Mouse (Mus musculus): ENCODE measurements around the gene Cbx5. TPM values are rescaled to one million over a fixed set of nuclear protein-coding genes. Genes with fewer than 3 reads are reported as not detected.

Gene Cbx5
- polyA plus RNA-seq, 1 experiment: 0.95 TPM

DNA sequence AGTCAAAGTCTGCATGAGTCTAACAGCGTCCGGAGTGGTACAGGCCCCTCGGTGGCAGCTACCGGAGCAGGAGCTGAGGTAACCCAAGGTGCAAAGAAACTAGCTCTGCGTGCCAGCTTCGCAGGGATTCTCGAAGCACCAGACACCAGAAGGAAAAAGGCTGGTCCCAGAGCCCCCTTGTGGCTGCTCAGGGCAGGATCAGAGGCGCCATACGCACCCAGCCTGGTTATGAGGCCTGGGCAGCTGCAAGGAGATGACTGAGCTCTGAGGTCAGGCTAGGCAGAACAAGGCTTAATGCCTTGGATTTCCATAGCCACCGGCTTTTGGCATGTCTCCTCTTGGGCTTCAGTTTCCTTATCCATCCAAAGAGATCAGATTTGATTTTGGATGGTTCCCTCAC lies 67.1 kb downstream of the Cbx5 start:
- TF ChIP-seq GATA1 (IDR thresholded peaks at IDR 0.05; ENCODE audit: low read length) (no peak), TAL1 (IDR thresholded peaks at IDR 0.05; ENCODE audit: low read length) (no peak)
- H3K36me3 ChIP-seq (ENCODE audit: control insufficient read depth): no peaks in the 10 kb centered on the region
- peaks cover 100% of the 10 kb centered on the region for H3K27me3 ChIP-seq (ENCODE audit: control insufficient read depth)
- peaks cover 17% of the 10 kb centered on the region for H3K4me1 ChIP-seq (ENCODE audit: control insufficient read depth)
- H3K9me3 ChIP-seq (ENCODE audit: control insufficient read depth, low read length): peaks cover 10% of the 10 kb centered on the region
- H3K4me3 ChIP-seq (replicated peaks): no peak overlapping the region

DNA sequence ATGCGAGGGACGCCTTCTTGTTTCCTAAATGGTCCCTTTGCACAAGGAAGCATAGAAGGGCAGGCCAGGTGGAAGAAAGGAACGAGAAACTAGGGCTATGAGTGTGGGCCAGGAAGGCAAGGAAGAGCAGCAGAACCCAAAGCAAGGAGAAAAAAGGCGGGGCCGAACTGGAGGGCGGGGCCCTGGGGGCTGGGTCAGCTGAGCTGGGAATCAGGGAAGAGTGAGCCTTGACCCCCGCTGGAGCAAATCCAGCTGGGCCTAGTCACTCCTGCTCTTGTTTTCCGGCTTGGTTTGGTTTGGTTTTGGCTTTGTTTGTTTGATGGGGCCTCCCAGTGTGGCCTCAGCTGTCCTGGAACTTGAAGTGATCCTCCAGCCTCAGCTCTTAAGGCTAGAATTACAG lies 68.3 kb downstream of the Cbx5 start:
- TF ChIP-seq GATA1 (IDR thresholded peaks at IDR 0.05; ENCODE audit: low read length) (no peak), TAL1 (IDR thresholded peaks at IDR 0.05; ENCODE audit: low read length) (no peak)
- Histone ChIP-seq H3K9me3 (ENCODE audit: control insufficient read depth, low read length) (peaks cover 10% of the 10 kb centered on the region), H3K36me3 (ENCODE audit: control insufficient read depth) (no peaks in the 10 kb centered on the region), H3K4me3 (replicated peaks) (no peak overlapping the region), H3K4me1 (ENCODE audit: control insufficient read depth) (peaks cover 15% of the 10 kb centered on the region), H3K27me3 (ENCODE audit: control insufficient read depth) (peaks cover 100% of the 10 kb centered on the region)

DNA sequence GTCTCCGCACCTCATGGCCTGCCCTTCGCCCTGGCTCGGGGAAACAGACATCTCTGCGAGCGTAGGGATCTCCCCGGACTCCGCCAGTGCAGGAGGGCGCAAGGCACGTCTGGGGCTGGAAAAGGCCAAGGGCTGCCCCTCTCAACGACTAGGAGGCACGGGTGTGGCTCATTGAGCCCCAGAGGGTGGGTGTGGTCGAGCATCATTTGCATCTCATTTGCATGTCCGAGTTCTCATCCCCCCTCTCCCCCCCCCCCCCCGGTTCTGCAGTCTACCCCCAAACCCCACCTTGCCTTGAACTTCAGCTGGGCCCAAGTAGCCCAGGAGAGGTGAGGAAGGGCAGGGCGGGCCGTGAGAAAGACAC lies 69.3 kb downstream of the Cbx5 start:
- H3K4me1 ChIP-seq (ENCODE audit: control insufficient read depth): peaks cover 18% of the 10 kb centered on the region
- peaks cover 10% of the 10 kb centered on the region for H3K9me3 ChIP-seq (ENCODE audit: control insufficient read depth, low read length)

DNA sequence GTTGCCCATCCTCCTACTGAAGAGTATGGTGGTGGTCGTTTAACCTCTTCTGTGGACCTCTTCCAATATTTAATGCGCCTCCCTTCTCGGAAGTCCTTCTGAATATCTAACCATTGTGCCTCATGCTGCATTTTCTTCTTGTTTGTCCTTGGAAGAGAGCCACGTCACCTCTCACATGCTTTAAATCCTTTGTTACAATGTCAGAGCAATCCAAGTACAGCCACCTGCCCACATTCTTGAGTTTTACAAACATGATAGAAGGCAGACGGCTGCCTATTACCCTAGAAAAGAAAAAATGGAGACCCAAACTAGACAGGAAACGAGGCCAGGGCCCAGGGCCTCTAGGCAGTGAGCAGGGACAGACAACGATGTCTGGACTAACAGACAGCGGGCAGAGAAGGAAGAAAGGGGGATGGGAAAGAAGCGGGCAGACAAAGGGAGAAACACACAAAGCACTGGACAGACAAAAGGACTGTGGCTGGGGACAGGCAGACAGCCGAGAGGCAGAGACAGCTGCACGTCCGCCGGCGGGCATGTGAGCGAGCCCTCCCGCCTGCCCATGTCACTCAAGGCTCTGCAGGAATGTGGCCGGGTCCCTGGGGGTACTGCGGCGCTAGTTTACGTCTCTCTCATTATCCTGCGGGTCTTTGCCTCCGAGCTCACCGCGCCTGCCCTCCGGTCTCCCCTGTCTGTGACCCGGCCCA lies 69.9 kb downstream of the Cbx5 start:
- H3K27me3 ChIP-seq (ENCODE audit: control insufficient read depth): peaks cover 94% of the 10 kb centered on the region
- H3K9me3 ChIP-seq (ENCODE audit: control insufficient read depth, low read length): peaks cover 10% of the 10 kb centered on the region
- peaks cover 23% of the 10 kb centered on the region for H3K4me1 ChIP-seq (ENCODE audit: control insufficient read depth)
- H3K36me3 ChIP-seq (ENCODE audit: control insufficient read depth): no peaks in the 10 kb centered on the region
- H3K4me3 ChIP-seq (replicated peaks): no peak overlapping the region
- TF ChIP-seq TAL1 (IDR thresholded peaks at IDR 0.05; ENCODE audit: low read length): no peak
- no peak for TF ChIP-seq GATA1 (IDR thresholded peaks at IDR 0.05; ENCODE audit: low read length)

More for the DNA sequence above, 69.3 kb downstream of the Cbx5 start:
- TF ChIP-seq GATA1 (IDR thresholded peaks at IDR 0.05; ENCODE audit: low read length) (no peak), TAL1 (IDR thresholded peaks at IDR 0.05; ENCODE audit: low read length) (no peak)
- H3K4me3 ChIP-seq (replicated peaks): no peak overlapping the region
- H3K27me3 ChIP-seq (ENCODE audit: control insufficient read depth): peaks cover 99% of the 10 kb centered on the region
- H3K36me3 ChIP-seq (ENCODE audit: control insufficient read depth): no peaks in the 10 kb centered on the region

DNA sequence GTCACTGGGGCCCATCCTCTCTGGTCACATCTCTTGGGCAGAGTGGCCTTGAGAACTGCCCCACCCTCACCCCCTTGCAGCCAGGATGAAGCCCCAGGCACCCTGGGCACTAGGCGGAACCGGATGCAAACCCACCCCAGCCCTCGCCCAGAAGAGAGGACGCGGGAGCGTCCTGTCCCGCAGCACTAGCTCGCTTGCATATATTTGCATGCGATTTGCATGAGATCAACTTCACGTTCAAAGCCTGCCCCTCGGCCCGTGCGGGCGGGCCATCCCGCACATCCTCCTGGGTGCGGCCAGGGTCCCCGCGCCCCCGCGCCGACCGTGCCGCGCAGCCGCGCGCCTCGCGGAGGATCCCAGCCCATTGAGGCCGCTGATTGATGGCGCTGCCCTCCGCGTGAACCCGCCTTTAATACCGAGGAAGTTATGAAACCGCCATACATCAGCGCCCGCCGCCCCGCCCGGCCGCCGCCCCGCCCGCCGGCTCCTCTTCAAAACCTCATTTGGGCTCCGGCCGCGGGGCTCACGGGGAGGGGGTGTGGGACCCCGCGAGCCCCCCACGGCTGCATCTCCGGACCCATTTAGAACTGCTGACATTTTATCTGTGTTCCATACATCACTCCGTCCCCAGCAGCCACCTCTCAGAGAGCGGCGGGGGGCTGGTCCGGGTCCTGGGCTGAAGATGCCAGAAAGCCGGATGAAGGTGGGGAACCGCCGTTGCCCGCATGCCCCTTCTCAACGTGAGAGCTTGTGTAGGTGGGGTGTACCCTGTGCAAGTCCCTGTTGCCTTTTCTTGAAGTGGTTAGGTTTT lies 70.6 kb downstream of the Cbx5 start:
- peaks cover 10% of the 10 kb centered on the region for H3K9me3 ChIP-seq (ENCODE audit: control insufficient read depth, low read length)
- H3K27me3 ChIP-seq (ENCODE audit: control insufficient read depth): peaks cover 86% of the 10 kb centered on the region
- peaks cover 25% of the 10 kb centered on the region for H3K4me1 ChIP-seq (ENCODE audit: control insufficient read depth)
- H3K36me3 ChIP-seq (ENCODE audit: control insufficient read depth): no peaks in the 10 kb centered on the region
- TF ChIP-seq GATA1 (IDR thresholded peaks at IDR 0.05; ENCODE audit: low read length) (no peak), TAL1 (IDR thresholded peaks at IDR 0.05; ENCODE audit: low read length) (no peak)
- peak overlapping the region; percentile 44 for H3K4me3 ChIP-seq (replicated peaks)

DNA sequence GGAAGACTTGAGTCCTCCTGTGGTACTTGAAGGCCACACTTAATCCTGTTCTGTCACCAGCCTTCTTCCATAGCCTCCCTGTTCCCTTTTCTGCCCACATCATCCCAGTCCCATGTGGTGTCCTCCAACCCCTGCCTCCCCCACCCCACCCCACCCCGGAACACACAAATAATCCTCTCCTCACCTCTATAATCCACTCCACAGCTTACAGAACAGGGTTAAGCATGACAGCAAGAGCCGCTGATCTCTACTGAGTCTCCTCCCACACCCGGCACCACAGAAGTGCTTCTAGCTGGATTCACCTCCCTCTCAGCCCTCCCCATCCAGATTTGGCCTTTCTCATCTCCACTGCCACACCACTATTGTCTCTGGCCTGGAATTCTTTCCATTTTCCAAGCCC lies 71.8 kb downstream of the Cbx5 start:
- Histone ChIP-seq H3K4me1 (ENCODE audit: control insufficient read depth) (peaks cover 35% of the 10 kb centered on the region), H3K9me3 (ENCODE audit: control insufficient read depth, low read length) (peaks cover 10% of the 10 kb centered on the region), H3K36me3 (ENCODE audit: control insufficient read depth) (no peaks in the 10 kb centered on the region), H3K27me3 (ENCODE audit: control insufficient read depth) (peaks cover 74% of the 10 kb centered on the region), H3K4me3 (replicated peaks) (no peak overlapping the region)
- TF ChIP-seq GATA1 (IDR thresholded peaks at IDR 0.05; ENCODE audit: low read length) (no peak), TAL1 (IDR thresholded peaks at IDR 0.05; ENCODE audit: low read length) (no peak)

DNA sequence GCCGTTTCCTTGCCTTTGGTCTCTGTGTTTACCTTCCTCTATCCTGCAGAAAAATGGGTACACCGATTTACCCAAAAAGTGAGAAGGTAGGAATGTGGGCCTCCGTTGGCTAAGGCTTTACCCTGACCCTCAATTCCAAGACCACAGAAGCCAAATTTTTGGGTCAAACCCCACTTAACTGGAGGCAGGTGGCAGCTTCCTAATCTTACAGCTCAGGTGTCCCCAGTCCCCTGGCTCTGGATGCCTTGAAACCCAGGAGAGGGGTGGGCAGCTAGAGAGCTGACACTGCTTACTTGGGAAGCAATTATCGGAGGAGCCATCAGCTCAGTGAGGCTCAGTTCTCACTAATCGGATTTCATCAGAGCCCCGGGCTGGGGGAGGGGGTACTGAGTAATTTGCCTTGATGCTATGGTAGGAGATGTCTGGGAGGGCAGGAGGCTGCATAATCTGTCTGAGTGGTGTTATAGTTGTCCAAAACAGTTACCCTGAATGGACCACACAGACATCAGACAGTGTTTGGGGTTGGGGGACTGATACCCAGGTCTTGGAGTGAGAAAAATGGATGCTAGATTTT lies 72.5 kb downstream of the Cbx5 start, which contains the start of gene Smug1:
TSS of gene Smug1 (minus strand) at position 51 of the 574 bp plus-strand sequence.
- Histone ChIP-seq H3K4me1 (ENCODE audit: control insufficient read depth) (peaks cover 39% of the 10 kb centered on the region), H3K36me3 (ENCODE audit: control insufficient read depth) (no peaks in the 10 kb centered on the region), H3K4me3 (replicated peaks) (no peak within 1 kb of the TSS), H3K27me3 (ENCODE audit: control insufficient read depth) (peaks cover 68% of the 10 kb centered on the region), H3K9me3 (ENCODE audit: control insufficient read depth, low read length) (peaks cover 10% of the 10 kb centered on the region)
- TF ChIP-seq GATA1 (IDR thresholded peaks at IDR 0.05; ENCODE audit: low read length) (no peak), TAL1 (IDR thresholded peaks at IDR 0.05; ENCODE audit: low read length) (no peak)

DNA sequence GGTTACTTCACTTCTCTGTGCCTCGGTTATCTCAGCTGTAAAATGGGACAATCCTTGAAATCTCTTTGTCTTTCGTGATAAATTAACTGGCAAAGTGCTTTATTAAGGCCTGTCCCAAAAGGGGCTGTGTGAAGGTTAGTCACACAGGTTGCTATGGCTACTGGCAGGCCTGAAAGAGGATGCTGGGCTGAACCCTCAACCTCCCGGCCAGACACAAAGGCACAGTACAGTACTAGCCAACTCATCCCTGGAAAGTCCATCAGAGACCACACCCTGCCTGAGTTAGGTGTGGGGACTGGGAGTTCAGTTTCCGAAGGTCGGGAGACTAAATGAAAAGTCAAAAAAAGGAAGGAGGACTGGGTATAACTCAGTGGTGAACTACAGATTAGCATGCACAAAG lies 73.7 kb downstream of the Cbx5 start:
- Histone ChIP-seq H3K36me3 (ENCODE audit: control insufficient read depth) (no peaks in the 10 kb centered on the region), H3K4me3 (replicated peaks) (no peak overlapping the region), H3K9me3 (ENCODE audit: control insufficient read depth, low read length) (peaks cover 10% of the 10 kb centered on the region), H3K4me1 (ENCODE audit: control insufficient read depth) (peaks cover 43% of the 10 kb centered on the region), H3K27me3 (ENCODE audit: control insufficient read depth) (peaks cover 55% of the 10 kb centered on the region)
- no peak for TF ChIP-seq TAL1 (IDR thresholded peaks at IDR 0.05; ENCODE audit: low read length)

DNA sequence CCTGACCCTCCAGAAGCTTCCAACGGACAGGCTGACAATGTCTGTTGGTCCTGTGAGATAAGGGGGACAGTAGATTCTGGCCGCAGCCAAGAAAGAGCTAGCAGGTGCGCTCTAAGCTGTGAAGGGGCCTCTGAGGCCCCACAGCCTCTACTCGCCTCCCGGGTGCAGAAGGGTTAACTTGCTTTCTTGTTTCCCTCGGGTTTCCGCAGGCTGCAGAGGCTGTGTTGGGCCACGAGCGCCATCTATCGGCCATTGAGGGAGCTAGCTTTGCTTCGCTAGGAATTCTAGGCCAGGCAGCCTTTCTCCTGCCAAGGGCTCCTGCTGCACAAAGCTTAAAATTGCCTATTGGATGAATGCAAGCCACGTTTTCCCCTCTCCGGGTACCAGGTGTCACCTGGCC lies 74.2 kb downstream of the Cbx5 start:
- Histone ChIP-seq H3K9me3 (ENCODE audit: control insufficient read depth, low read length) (peaks cover 10% of the 10 kb centered on the region), H3K36me3 (ENCODE audit: control insufficient read depth) (no peaks in the 10 kb centered on the region), H3K4me3 (replicated peaks) (no peak overlapping the region), H3K4me1 (ENCODE audit: control insufficient read depth) (peaks cover 43% of the 10 kb centered on the region), H3K27me3 (ENCODE audit: control insufficient read depth) (peaks cover 50% of the 10 kb centered on the region)
- no peak for TF ChIP-seq TAL1 (IDR thresholded peaks at IDR 0.05; ENCODE audit: low read length)
- no peak for TF ChIP-seq GATA1 (IDR thresholded peaks at IDR 0.05; ENCODE audit: low read length)
